Mouse (Mus musculus) liver, embryonic 14.5 days (tissue): ENCODE data around the gene Srd5a1.

Experiments
- CTCF ChIP-seq: IDR thresholded peaks from 2 replicates; pipeline ENCODE4 v1.5.1; 2016; ENCODE audit warnings: antibody characterized with exemption, low read depth, control low read depth
- EP300 ChIP-seq: IDR thresholded peaks from 2 replicates; pipeline ENCODE4 v1.6.1; 2016; ENCODE audit warnings: antibody characterized with exemption, low read depth

DNA sequence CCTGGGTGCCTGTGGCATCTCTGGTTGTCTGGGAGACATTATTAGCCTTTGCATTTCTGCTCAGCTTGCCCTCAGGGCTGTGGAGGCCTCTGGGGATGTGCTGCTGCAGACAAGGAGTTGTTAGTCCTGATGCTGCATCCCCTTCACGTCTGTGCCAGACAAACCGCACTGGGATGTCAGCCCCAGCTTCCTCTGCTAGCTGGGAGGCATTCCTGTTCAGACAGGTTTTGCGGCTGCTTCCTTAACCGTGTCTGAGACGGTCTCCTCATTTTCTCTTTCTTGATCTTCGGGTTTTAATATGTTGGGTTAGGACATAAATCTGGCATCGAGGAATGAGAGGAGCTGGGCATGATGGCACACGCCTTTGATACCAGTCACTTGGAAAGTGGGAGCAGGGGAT, 19.0 kb downstream of the Srd5a1 start:
- no peak for TF ChIP-seq EP300
- TF ChIP-seq CTCF: no peak
